Mouse (Mus musculus) liver, postnatal 0 days (tissue): ENCODE data around the gene Xpot. TPM values are rescaled to one million over a fixed set of nuclear protein-coding genes. Genes with fewer than 3 reads are reported as not detected.

Source experiments
- ATAC-seq: fragments of 200-750 bp; cut with Nextera tagmentation; 2 replicates; pipeline ENCODE4 v1.8.0; 2017; ENCODE audit warnings: mild to moderate bottlenecking, moderate library complexity
- DNase-seq: peaks from one replicate; pipeline ENCODE4 v3.0.0-alpha.2; 2016
- H3K27ac ChIP-seq: fragments of 300-500 bp; sonication (generic); 2 replicates; pipeline ENCODE4 v1.5.1; 2014; ENCODE audit warnings: antibody characterized with exemption, moderate library complexity, mild to moderate bottlenecking, low read depth
- H3K27me3 ChIP-seq: fragments of 300-500 bp; sonication (generic); 2 replicates; pipeline ENCODE4 v1.6.1; 2014; ENCODE audit warnings: low read length, control low read depth, mixed read lengths; ENCODE audit not compliant: insufficient read depth
- H3K36me3 ChIP-seq: fragments of 300-500 bp; sonication (generic); replicated peaks from 2 replicates; pipeline ENCODE4 v1.6.1; 2014; ENCODE audit warnings: mild to moderate bottlenecking, control low read depth, low read length, moderate library complexity, mixed read lengths; ENCODE audit not compliant: insufficient read depth
- H3K4me1 ChIP-seq: fragments of 300-500 bp; sonication (generic); 2 replicates; pipeline ENCODE4 v1.6.1; 2014; ENCODE audit warnings: antibody characterized with exemption, mild to moderate bottlenecking, control low read depth; ENCODE audit not compliant: insufficient read depth
- H3K4me2 ChIP-seq: fragments of 300-500 bp; sonication (generic); 2 replicates; pipeline ENCODE4 v1.6.1; 2014; ENCODE audit warnings: low read depth, mild to moderate bottlenecking, low read length, moderate library complexity, mixed read lengths
- H3K4me3 ChIP-seq: fragments of 300-500 bp; sonication (generic); 2 replicates; pipeline ENCODE4 v1.5.1; 2014; ENCODE audit warnings: low read depth, low read length
- H3K9ac ChIP-seq: fragments of 300-500 bp; sonication (generic); replicated peaks from 2 replicates; pipeline ENCODE4 v1.6.1; 2014; ENCODE audit warnings: mild to moderate bottlenecking, moderate library complexity
- H3K9me3 ChIP-seq: fragments of 300-500 bp; sonication (generic); 2 replicates; pipeline ENCODE4 v1.6.1; 2016; ENCODE audit warnings: mild to moderate bottlenecking, control low read depth, low read length, mixed read lengths
- CTCF ChIP-seq: sonication (generic); IDR thresholded peaks from 2 replicates; pipeline ENCODE4 v1.5.1; 2016; ENCODE audit warnings: antibody characterized with exemption, low read depth
- EP300 ChIP-seq: IDR thresholded peaks from 2 replicates; pipeline ENCODE4 v1.6.1; 2016; ENCODE audit warnings: antibody characterized with exemption, low read depth, mild to moderate bottlenecking
- WGBS: fragments of 180-500 bp; shearing (Covaris S2); extraction: QIAGEN DNeasy Blood & Tissue Kit; methylation state at CpG from one replicate; pipeline ENCODE4 v1.1.7; 2014; ENCODE audit not compliant: insufficient replicate concordance; 5-methylcytosine and 5-hydroxymethylcytosine counted together
- polyA plus RNA-seq: library from polyadenylated mRNA; unstranded; fragments of >200 nt; fragmentation: Nextera tagmentation; extraction: Ambion mirVana; gene quantifications from 2 replicates; pipeline ENCODE4 v1.2.1, GENCODE M21; 2015

Gene Xpot
- polyA plus RNA-seq, 1 experiment from 2014 or later = 19.4 TPM

DNA sequence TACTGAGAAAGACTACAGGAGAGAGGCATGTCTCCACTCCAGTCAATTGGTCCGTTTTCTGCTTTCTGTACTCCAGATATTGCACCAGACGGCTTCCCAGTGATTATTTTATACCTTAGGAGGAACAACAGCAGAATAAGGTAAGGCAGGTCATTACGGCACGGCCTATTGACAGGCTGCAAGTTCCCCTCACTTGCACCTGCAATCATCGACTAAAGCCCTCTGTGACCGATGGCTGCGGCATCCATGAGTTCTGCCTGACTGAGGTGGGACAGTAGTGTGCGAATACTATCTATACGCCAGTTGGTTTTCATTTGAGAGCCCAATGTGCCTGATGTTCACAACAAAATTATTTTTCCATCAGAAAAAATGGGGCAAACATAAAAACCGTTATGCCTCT lies 58.1 kb downstream of the Xpot start:
- TF ChIP-seq CTCF (no peak), EP300 (no peak)
- Histone ChIP-seq H3K27ac (peak overlapping the region; percentile 87; the same call in 1 of the 2 replicates), H3K4me2 (0 out of 2 replicates have a peak overlapping the region, but pooled peaks have one; percentile 55), H3K36me3 (peaks cover 74% of the 10 kb centered on the region), H3K4me3 (no peak overlapping the region), H3K9me3 (no peaks in the 10 kb centered on the region), H3K4me1 (peaks cover 15% of the 10 kb centered on the region), H3K9ac (no peak overlapping the region), H3K27me3 (no peaks in the 10 kb centered on the region)
- ATAC-seq (no peak), DNase-seq (no peak)
- WGBS = 93% methylated on average over 10 of the region's 10 CpGs

DNA sequence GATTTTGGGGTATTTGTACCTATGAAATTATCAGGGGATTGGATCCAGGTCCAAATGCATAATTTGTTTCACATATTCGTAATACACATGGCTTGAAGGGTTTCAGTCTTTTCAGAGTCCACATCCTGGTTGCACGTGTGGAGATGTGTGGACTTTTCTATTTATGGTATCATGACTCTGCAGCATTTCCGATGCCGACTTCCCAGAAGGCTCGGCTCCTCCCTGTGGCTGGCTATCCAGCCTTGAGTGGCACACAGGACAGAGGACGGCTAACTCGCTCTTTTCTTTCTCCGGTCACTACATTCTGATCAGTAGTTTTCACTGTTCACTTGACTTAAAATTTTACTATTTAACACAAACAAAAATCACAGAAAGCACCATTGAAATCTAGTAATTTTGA lies 61.7 kb downstream of the Xpot start:
- Histone ChIP-seq H3K27ac (no peak overlapping the region), H3K4me1 (peaks cover 8% of the 10 kb centered on the region), H3K4me3 (no peak overlapping the region), H3K9ac (no peak overlapping the region), H3K4me2 (no peak overlapping the region), H3K36me3 (peaks cover 72% of the 10 kb centered on the region), H3K9me3 (no peaks in the 10 kb centered on the region), H3K27me3 (no peaks in the 10 kb centered on the region)
- ATAC-seq (no peak), DNase-seq (no peak)
- WGBS = 70% methylated on average over 8 of the region's 8 CpGs
- TF ChIP-seq EP300 = no peak
- TF ChIP-seq CTCF = no peak

DNA sequence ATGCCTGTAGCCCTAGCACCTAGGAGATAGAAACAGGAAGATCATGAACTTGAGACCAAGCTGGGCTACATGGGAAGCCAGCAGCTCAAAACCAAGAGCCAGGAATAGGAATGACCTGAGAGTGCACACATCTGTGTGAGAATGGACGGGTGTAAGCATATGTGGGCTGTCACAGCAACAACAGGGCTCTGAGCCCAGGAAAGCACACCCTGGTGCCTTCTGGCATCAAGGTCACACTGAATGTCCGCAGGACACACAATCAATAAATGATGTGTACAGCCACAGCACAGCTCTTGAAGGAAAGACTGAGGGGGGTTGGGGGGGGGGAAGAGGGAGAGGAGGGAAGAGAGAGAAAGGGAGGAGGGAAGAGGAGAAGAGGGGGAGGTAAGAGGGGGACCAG lies 67.9 kb downstream of the Xpot start:
- no peaks in the 10 kb centered on the region for H3K4me1 ChIP-seq
- H3K27me3 ChIP-seq = no peaks in the 10 kb centered on the region
- H3K4me2 ChIP-seq = no peak overlapping the region
- 77% methylated on average over 2 of the region's 2 CpGs for WGBS
- no peak overlapping the region for H3K4me3 ChIP-seq
- H3K9me3 ChIP-seq = no peaks in the 10 kb centered on the region
- H3K36me3 ChIP-seq = peaks cover 87% of the 10 kb centered on the region
- TF ChIP-seq CTCF (no peak), EP300 (no peak)
- no peak for ATAC-seq
- no peak for DNase-seq
- no peak overlapping the region for H3K27ac ChIP-seq
- H3K9ac ChIP-seq = no peak overlapping the region

DNA sequence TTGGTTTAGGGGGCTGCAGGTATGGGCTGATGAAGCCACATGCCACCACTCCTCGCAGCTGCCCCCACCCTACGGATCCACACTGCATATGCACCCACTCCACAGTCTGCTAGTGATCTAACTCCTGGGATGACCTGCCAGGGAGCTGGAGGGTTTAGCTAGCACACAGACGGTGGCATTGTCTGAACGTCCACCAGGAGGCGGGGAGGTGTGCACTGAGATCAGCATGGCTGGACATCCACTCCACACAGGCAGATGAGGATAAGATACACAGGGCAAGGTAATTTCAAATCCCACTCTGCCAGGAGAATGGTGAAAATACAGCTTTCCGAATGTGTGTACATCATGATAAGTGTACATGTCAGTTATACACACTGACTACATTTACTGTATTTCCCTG lies 69.9 kb downstream of the Xpot start:
- H3K9ac ChIP-seq = no peak overlapping the region
- no peak overlapping the region for H3K4me2 ChIP-seq
- no peaks in the 10 kb centered on the region for H3K27me3 ChIP-seq
- 69% methylated on average over 6 of the region's 6 CpGs for WGBS
- H3K27ac ChIP-seq = no peak overlapping the region
- H3K4me3 ChIP-seq = no peak overlapping the region
- H3K9me3 ChIP-seq = no peaks in the 10 kb centered on the region
- ATAC-seq (no peak), DNase-seq (peak; percentile 35)
- peaks cover 90% of the 10 kb centered on the region for H3K36me3 ChIP-seq
- no peak for TF ChIP-seq EP300
- TF ChIP-seq CTCF = peak; percentile 68
- no peaks in the 10 kb centered on the region for H3K4me1 ChIP-seq

DNA sequence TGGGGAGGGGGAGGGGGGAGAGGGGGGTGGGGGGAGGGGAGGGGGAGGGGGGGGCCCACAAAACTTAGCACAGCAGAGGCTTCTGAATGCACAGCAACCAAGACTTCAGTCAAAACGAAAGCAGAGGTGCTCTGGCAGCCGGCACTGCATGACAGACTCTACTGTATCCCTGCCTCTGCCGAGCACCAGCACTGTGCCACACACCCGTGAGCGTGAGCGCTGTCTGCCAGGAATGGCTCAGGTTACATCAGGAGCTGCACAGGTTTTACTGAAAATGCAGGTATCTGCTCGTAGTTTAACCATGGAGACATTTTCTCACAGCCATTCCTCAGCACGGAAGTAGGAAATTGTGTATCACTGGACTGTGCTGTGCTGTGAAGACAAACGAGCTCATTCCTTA lies 75.8 kb downstream of the Xpot start:
- H3K9me3 ChIP-seq = no peaks in the 10 kb centered on the region
- H3K27ac ChIP-seq = no peak overlapping the region
- no peak overlapping the region for H3K4me2 ChIP-seq
- no peaks in the 10 kb centered on the region for H3K4me1 ChIP-seq
- peaks cover 75% of the 10 kb centered on the region for H3K36me3 ChIP-seq
- TF ChIP-seq CTCF (no peak), EP300 (no peak)
- no peak overlapping the region for H3K9ac ChIP-seq
- DNase-seq = no peak
- no peak for ATAC-seq
- no peak overlapping the region for H3K4me3 ChIP-seq
- no peaks in the 10 kb centered on the region for H3K27me3 ChIP-seq
- WGBS = 90% methylated on average over 9 of the region's 9 CpGs

DNA sequence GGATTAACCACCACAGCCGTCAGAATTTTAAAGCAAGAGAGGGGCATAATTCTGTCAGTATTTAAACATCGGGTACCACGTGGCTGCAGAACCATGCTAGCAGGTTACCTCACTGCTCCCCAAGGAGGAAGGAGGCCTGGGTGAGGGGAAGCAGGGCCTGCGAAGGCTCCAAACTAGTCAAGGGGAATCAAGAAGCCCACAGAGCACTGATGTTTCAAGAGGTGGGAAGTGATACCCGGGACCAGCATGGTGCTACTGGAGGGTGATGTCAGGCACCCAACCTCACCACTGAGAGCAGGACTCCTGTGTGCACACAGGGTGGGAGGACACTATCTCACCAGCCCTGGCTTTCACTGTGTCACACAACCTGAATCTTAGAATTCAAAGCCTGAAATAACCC lies 76.5 kb downstream of the Xpot start:
- TF ChIP-seq CTCF (no peak), EP300 (no peak)
- H3K4me1 ChIP-seq = no peaks in the 10 kb centered on the region
- DNase-seq (no peak), ATAC-seq (no peak)
- WGBS = 77% methylated on average over 5 of the region's 5 CpGs
- H3K27me3 ChIP-seq = no peaks in the 10 kb centered on the region
- no peak overlapping the region for H3K4me3 ChIP-seq
- no peak overlapping the region for H3K9ac ChIP-seq
- H3K36me3 ChIP-seq = peaks cover 73% of the 10 kb centered on the region
- H3K4me2 ChIP-seq = no peak overlapping the region
- H3K27ac ChIP-seq = no peak overlapping the region
- H3K9me3 ChIP-seq = no peaks in the 10 kb centered on the region

DNA sequence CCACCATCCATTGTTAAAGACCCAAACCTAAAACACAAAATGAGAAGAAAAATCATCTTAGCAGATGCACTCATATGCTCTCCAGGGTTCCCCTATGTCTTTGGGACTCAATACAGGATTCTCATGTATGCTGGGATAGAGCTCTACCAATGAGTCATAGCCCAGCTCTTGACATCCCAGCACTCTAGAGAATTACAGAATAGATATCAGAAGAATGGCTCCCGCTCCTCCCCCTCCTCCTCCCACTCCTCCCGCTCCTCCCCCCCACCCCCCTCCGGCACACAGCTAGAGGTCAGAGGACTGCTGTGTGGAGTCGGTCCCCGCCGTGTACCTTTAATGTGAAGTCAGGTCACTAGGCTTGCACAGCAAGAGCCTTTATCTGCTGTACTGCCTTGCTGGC lies 79.0 kb downstream of the Xpot start:
- Histone ChIP-seq H3K9me3 (no peaks in the 10 kb centered on the region), H3K36me3 (peaks cover 49% of the 10 kb centered on the region), H3K4me3 (no peak overlapping the region), H3K27ac (no peak overlapping the region), H3K4me2 (no peak overlapping the region), H3K27me3 (no peaks in the 10 kb centered on the region), H3K9ac (no peak overlapping the region), H3K4me1 (no peaks in the 10 kb centered on the region)
- TF ChIP-seq EP300 (no peak), CTCF (no peak)
- DNase-seq (no peak), ATAC-seq (no peak)
- WGBS = 83% methylated on average over 5 of the region's 6 CpGs
